Mouse (Mus musculus) stomach, postnatal 0 days (tissue): ENCODE measurements around the gene Fbf1. TPM values are rescaled to one million over a fixed set of nuclear protein-coding genes. Genes with fewer than 3 reads are reported as not detected.

ENCODE experiments used
- ATAC-seq: fragments of 200-750 bp; cut with Nextera tagmentation; 2 replicates; pipeline ENCODE4 v1.8.0; 2017; ENCODE audit not compliant: low FRiP score, low TSS enrichment
- DNase-seq: peaks from one replicate; pipeline ENCODE4 v3.0.0-alpha.2; 2016; ENCODE audit warnings: low spot score
- H3K27ac ChIP-seq: fragments of 300-500 bp; sonication (generic); replicated peaks from 2 replicates; pipeline ENCODE4 v1.5.1; 2014; ENCODE audit warnings: mild to moderate bottlenecking, control low read depth
- H3K27me3 ChIP-seq: fragments of 300-500 bp; sonication (generic); 2 replicates; pipeline ENCODE4 v1.6.1; 2014; ENCODE audit warnings: low read length; ENCODE audit not compliant: control insufficient read depth, insufficient read depth
- H3K36me3 ChIP-seq: fragments of 300-500 bp; sonication (generic); 2 replicates; pipeline ENCODE4 v1.6.1; 2014; ENCODE audit warnings: low read length, mixed read lengths; ENCODE audit not compliant: control insufficient read depth, insufficient read depth
- H3K4me1 ChIP-seq: fragments of 300-500 bp; sonication (generic); replicated peaks from 2 replicates; pipeline ENCODE4 v1.6.1; 2014; ENCODE audit warnings: antibody characterized with exemption; ENCODE audit not compliant: control insufficient read depth, insufficient read depth
- H3K4me2 ChIP-seq: fragments of 300-500 bp; sonication (generic); replicated peaks from 2 replicates; pipeline ENCODE4 v1.6.1; 2014; ENCODE audit warnings: low read depth, mild to moderate bottlenecking, control low read depth, moderate library complexity
- H3K4me3 ChIP-seq: fragments of 300-500 bp; sonication (generic); 2 replicates; pipeline ENCODE4 v1.5.1; 2014; ENCODE audit warnings: low read depth, low read length, control low read depth
- H3K9ac ChIP-seq: fragments of 300-500 bp; sonication (generic); 2 replicates; pipeline ENCODE4 v1.6.1; 2014; ENCODE audit warnings: mild to moderate bottlenecking, low read length, control low read depth, mixed read lengths
- H3K9me3 ChIP-seq: fragments of 300-500 bp; sonication (generic); 2 replicates; pipeline ENCODE4 v1.6.1; 2016; ENCODE audit warnings: low read length; ENCODE audit not compliant: control insufficient read depth
- CTCF ChIP-seq: IDR thresholded peaks from 2 replicates; pipeline ENCODE4 v1.5.1; 2016; ENCODE audit warnings: antibody characterized with exemption, low read depth, mild to moderate bottlenecking, moderate library complexity
- EP300 ChIP-seq: optimal IDR thresholded peaks from 2 replicates; pipeline ENCODE3; 2016; ENCODE audit warnings: antibody characterized with exemption
- WGBS: fragments of 180-500 bp; shearing (Covaris S2); extraction: QIAGEN DNeasy Blood & Tissue Kit; methylation state at CpG from one replicate; pipeline ENCODE4 v1.1.7; 2014; 5-methylcytosine and 5-hydroxymethylcytosine counted together
- polyA plus RNA-seq: library from polyadenylated mRNA; unstranded; fragments of >200 nt; fragmentation: Nextera tagmentation; extraction: Ambion mirVana; gene quantifications from 2 replicates; pipeline ENCODE4 v1.2.1, GENCODE M21; 2015

Gene Fbf1
- polyA plus RNA-seq, 1 experiment from 2014 or later: 8.0 TPM

- Histone ChIP-seq H3K9me3 (no peaks in the 10 kb centered on the region), H3K27me3 (no peaks in the 10 kb centered on the region), H3K4me1 (no peaks in the 10 kb centered on the region), H3K4me3 (no peak overlapping the region), H3K36me3 (peaks cover 29% of the 10 kb centered on the region), H3K27ac (no peak overlapping the region), H3K9ac (no peak overlapping the region), H3K4me2 (no peak overlapping the region)
- WGBS: 77% methylated on average over 20 of the region's 20 CpGs
- TF ChIP-seq CTCF (no peak), EP300 (no peak)
- DNase-seq: no peak
- no peak for ATAC-seq
Measured at GRCm38 (mm10) chr11:116178411-116179121, 10.6 kb upstream of the Fbf1 start.

GRCm38 (mm10) chr11:116176010-116176409 lies 8.0 kb upstream of the Fbf1 start:
- Histone ChIP-seq H3K27ac (no peak overlapping the region; the same call in 1 of the 2 replicates), H3K4me2 (no peak overlapping the region), H3K9me3 (no peaks in the 10 kb centered on the region), H3K9ac (no peak overlapping the region), H3K36me3 (peaks cover 31% of the 10 kb centered on the region), H3K27me3 (no peaks in the 10 kb centered on the region), H3K4me3 (no peak overlapping the region), H3K4me1 (no peaks in the 10 kb centered on the region)
- ATAC-seq (no peak), DNase-seq (no peak)
- TF ChIP-seq CTCF (no peak), EP300 (no peak)
- 71% methylated on average over 7 of the region's 7 CpGs for WGBS

DNA sequence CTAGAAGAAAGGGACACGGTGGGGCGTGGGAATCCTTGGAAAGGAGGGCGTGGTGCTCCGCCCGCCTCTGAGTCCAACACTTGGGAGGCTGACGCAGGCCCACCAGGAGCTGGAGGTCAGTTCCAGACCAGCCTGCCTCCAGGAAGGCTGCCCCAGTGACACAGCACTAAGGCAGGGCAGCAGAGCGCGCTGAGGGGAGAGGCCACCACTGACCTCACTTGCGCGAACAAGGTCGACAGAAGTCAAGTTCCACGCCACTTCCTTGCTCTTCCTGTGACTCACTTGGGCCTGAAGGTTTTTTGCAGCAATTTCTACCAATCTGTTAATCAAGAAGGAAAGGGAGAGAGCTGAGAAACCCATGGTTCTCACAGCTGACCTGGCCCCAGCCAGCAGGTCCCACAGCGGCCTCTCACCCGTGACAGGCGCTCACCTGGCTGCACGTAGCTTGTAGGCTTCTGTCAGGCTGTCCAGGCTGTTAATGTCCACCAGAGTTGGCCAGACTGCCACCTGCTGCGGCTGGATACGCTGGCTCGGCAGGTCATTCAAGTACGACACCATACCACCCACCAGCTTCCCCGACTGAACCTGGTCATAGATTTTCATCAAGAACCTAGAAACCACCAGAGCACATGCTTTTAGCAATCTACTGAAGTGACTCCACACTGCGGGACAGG lies 6.9 kb upstream of the Fbf1 start:
- peaks cover 28% of the 10 kb centered on the region for H3K36me3 ChIP-seq
- H3K9ac ChIP-seq: no peak overlapping the region
- DNase-seq (peak; percentile 55), ATAC-seq (peak; percentile 68)
- TF ChIP-seq EP300: no peak
- no peaks in the 10 kb centered on the region for H3K9me3 ChIP-seq
- no peaks in the 10 kb centered on the region for H3K27me3 ChIP-seq
- H3K4me1 ChIP-seq: no peaks in the 10 kb centered on the region
- 80% methylated on average over 19 of the region's 22 CpGs for WGBS
- peak overlapping the region; percentile 49 for H3K27ac ChIP-seq
- H3K4me2 ChIP-seq: no peak overlapping the region
- no peak overlapping the region for H3K4me3 ChIP-seq

DNA sequence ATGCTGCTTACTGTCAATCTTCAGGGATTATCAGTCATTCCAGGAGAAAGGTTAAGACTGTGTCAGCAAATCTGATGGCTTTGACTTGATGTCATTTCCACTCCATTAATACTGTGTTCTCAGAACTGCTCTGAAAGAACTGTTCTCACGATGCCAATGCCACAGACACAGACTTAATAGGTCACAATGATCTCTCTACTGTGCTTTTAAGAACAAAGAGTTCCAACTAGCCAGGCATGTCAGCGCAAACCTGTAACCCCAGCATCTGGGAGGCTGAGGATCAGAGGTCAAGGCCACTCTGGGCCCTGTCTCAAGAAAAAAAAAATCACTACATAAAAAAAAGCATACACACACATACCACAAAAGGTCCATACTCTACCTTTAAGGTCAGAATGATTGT lies 4.0 kb upstream of the Fbf1 start:
- no peaks in the 10 kb centered on the region for H3K4me1 ChIP-seq
- H3K4me2 ChIP-seq: no peak overlapping the region
- peaks cover 16% of the 10 kb centered on the region for H3K36me3 ChIP-seq
- WGBS: 74% methylated on average over 2 of the region's 2 CpGs
- no peaks in the 10 kb centered on the region for H3K9me3 ChIP-seq
- TF ChIP-seq CTCF: no peak
- TF ChIP-seq EP300: no peak
- no peak overlapping the region for H3K4me3 ChIP-seq
- ATAC-seq: no peak
- H3K27me3 ChIP-seq: no peaks in the 10 kb centered on the region
- no peak overlapping the region for H3K9ac ChIP-seq
- no peak for DNase-seq
- H3K27ac ChIP-seq: no peak overlapping the region

DNA sequence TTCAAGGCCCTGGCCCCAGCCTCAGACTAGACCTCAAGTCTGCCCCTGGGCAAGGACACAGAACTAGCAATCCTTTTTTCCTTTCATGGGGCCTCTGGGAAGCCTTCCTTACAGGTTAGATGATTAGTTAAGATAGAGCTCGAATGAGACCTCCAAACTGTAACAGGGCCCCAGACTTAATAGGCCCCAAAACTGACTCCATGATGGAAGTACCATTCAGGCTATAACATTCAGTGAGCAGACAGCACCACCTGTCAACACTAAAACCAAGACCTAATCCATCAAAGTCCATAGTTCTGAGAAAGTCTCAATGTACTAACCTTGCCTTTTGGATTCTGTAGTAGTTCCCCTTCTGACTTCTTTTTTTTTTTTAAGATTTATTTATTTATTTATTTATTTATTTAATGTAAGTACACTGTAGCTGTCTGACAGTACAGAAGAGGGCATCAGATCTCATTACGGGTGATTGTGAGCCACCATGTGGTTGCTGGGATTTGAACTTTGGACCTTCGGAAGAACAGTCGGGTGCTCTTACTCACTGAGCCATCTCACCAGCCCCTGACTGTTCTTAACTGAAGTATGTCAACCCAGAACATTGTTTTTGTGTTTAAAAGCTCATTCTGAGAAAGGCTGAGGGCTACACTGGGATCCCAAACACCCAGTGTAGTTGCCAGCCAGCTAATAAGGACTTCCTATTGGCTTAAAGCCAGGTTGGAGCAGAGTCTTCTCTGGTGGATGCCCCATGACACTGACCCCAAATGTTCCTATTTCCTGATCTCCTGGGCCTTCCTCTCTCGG lies 2.2 kb upstream of the Fbf1 start:
- H3K4me1 ChIP-seq: no peaks in the 10 kb centered on the region
- H3K27ac ChIP-seq: no peak overlapping the region
- TF ChIP-seq CTCF: no peak
- TF ChIP-seq EP300: no peak
- no peak overlapping the region for H3K4me2 ChIP-seq
- H3K27me3 ChIP-seq: no peaks in the 10 kb centered on the region
- no peak overlapping the region for H3K9ac ChIP-seq
- no peaks in the 10 kb centered on the region for H3K9me3 ChIP-seq
- H3K36me3 ChIP-seq: peaks cover 13% of the 10 kb centered on the region
- DNase-seq: no peak
- WGBS: 77% methylated on average over 5 of the region's 5 CpGs
- no peak for ATAC-seq
- H3K4me3 ChIP-seq: no peak overlapping the region
